ENCODE assay signal across 1 mouse cellular context in the genomic region with DNA sequence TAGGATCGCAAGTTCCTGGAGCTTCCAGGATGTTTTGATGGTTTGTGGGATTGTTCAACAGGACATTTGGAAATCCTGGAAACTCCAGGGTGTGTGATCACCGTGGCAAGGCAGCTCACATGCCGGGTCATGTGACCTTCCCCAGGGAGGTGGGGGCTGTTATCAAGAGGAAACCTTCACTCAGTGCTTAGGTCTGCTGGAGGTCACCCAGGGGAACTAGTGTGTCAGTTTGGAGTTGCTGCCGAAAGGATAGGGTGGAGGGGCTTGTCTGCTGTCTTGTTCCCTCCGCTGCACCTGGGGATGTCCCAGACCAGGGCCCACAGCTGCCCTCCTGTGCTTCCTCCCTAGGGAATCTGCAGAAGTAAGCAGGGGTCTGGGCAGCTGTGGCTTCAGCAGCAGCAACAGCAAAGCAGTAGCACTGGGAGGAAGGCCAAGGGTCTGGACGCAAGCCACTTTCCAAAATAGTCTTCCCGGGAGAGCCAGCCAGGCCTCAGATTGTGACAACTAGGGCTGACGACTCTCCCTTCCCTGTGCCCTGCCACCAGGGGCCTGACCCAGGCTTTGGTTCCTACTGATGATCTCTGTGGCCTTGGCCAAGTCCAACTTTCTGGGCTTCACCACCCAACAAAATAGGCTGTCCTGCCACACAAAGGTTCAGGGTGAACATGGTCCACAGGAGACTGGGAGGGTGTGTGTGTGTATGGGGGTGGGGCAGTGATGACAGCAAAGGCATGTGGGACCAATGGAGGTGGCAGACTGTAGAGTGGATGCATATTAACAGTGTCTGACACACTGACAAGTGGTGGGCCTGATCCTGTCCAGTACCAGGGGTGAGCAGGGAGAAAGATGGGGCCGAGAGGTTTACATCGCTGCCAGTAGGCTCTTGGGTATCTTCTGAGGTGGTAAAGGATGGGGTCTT.
TF ChIP-seq lines count a peak whose summit lies in the region.

No protein-coding gene starts in this region.

TF ChIP-seq in CH12.LX, 34 proteins besides CTCF, POLR2A, EP300 and RAD21 (continued from another document):
- TF ChIP-seq ETS1 (conservative IDR thresholded peaks at IDR 0.05; ENCODE audit: low read depth, low read length): peak; percentile 94
- TF ChIP-seq SMC3 (IDR thresholded peaks at IDR 0.05; ENCODE audit: low read depth, low read length): peak; percentile 33
- TF ChIP-seq ELF1 (IDR thresholded peaks at IDR 0.05; ENCODE audit: low read depth, low read length): no peak
- TF ChIP-seq MXI1 (IDR thresholded peaks at IDR 0.05; ENCODE audit: low read depth, low read length): no peak
- peak; percentile 91 for TF ChIP-seq MAZ (IDR thresholded peaks at IDR 0.05; ENCODE audit: low read depth, low read length)
- peak; percentile 99 for TF ChIP-seq TCF12 (IDR thresholded peaks at IDR 0.05; ENCODE audit: low read depth, low read length)
- no peak; the same call in 1 of the 2 replicates for TF ChIP-seq RCOR1 (conservative IDR thresholded peaks at IDR 0.05; ENCODE audit: low read depth, low read length)
- 0 out of 2 replicates have a peak, but pooled peaks have one; percentile 30 for TF ChIP-seq MAX (IDR thresholded peaks at IDR 0.05; ENCODE audit: low read length)
- peak; percentile 97 for TF ChIP-seq BHLHE40 (IDR thresholded peaks at IDR 0.05; ENCODE audit: low read depth, low read length)
- TF ChIP-seq SIN3A (IDR thresholded peaks at IDR 0.05; ENCODE audit: low read length): no peak
- peak; percentile 91 for TF ChIP-seq USF1 (IDR thresholded peaks at IDR 0.05; ENCODE audit: low read depth, low read length)
TF ChIP-seq in CH12.LX: peak in this region for 14.
